Mouse (Mus musculus): ENCODE results near the gene Mpi.

Gene Mpi

GRCm38 (mm10) chr9:57562896-57563372 is 10.4 kb upstream of the Mpi start:
- in situ Hi-C loops (cut with MboI; ENCODE audit: low sequenced_read_pairs), result no loop called here

- in situ Hi-C loops (cut with MboI; ENCODE audit: low sequenced_read_pairs), result no loop called here
These were observed 9.1 kb upstream of the Mpi start for GRCm38 (mm10) chr9:57561711-57562099.

GRCm38 (mm10) chr9:57560861-57561710 is 8.5 kb upstream of the Mpi start, which contains the start of gene Scamp2:
Gene Scamp2 (plus strand): TSS chr9:57560943.
- in situ Hi-C loops (cut with MboI; ENCODE audit: low sequenced_read_pairs), result no loop called here

GRCm38 (mm10) chr9:57560263-57560662 is 7.7 kb upstream of the Mpi start:
- in situ Hi-C loops (cut with MboI; ENCODE audit: low sequenced_read_pairs), result no loop called here

- in situ Hi-C loops (cut with MboI; ENCODE audit: low sequenced_read_pairs), result no loop called here
These were observed 7.0 kb upstream of the Mpi start for GRCm38 (mm10) chr9:57559568-57559967.

GRCm38 (mm10) chr9:57558625-57559024 is 6.1 kb upstream of the Mpi start:
- in situ Hi-C loops (cut with MboI; ENCODE audit: low sequenced_read_pairs), result no loop called here

- in situ Hi-C loops (cut with MboI; ENCODE audit: low sequenced_read_pairs), result no loop called here
These were observed 4.7 kb upstream of the Mpi start for GRCm38 (mm10) chr9:57557215-57557614.

- in situ Hi-C loops (cut with MboI; ENCODE audit: low sequenced_read_pairs), result no loop called here
These were observed 2.2 kb upstream of the Mpi start for GRCm38 (mm10) chr9:57554753-57555152.

- in situ Hi-C loops (cut with MboI; ENCODE audit: low sequenced_read_pairs), result no loop called here
These were observed 556 bp upstream of the Mpi start for GRCm38 (mm10) chr9:57553119-57553518.

- in situ Hi-C loops (cut with MboI; ENCODE audit: low sequenced_read_pairs), result no loop called here
These were observed 2.3 kb downstream of the Mpi start for GRCm38 (mm10) chr9:57550126-57550862.

GRCm38 (mm10) chr9:57549186-57549585 is 3.4 kb downstream of the Mpi start:
- in situ Hi-C loops (cut with MboI; ENCODE audit: low sequenced_read_pairs), result no loop called here

- in situ Hi-C loops (cut with MboI; ENCODE audit: low sequenced_read_pairs), result no loop called here
These were observed 4.7 kb downstream of the Mpi start for GRCm38 (mm10) chr9:57547869-57548268.

- in situ Hi-C loops (cut with MboI; ENCODE audit: low sequenced_read_pairs), result no loop called here
These were observed 5.3 kb downstream of the Mpi start for GRCm38 (mm10) chr9:57547287-57547686.

- in situ Hi-C loops (cut with MboI; ENCODE audit: low sequenced_read_pairs), result no loop called here
These were observed 8.6 kb downstream of the Mpi start for GRCm38 (mm10) chr9:57543951-57544350.

GRCm38 (mm10) chr9:57541312-57541711 is 11.3 kb downstream of the Mpi start:
- in situ Hi-C loops (cut with MboI; ENCODE audit: low sequenced_read_pairs), result no loop called here

- in situ Hi-C loops (cut with MboI; ENCODE audit: low sequenced_read_pairs), result no loop called here
These were observed 13.0 kb downstream of the Mpi start for GRCm38 (mm10) chr9:57539550-57539949.

- in situ Hi-C loops (cut with MboI; ENCODE audit: low sequenced_read_pairs), result no loop called here
These were observed 14.8 kb downstream of the Mpi start for GRCm38 (mm10) chr9:57537728-57538181.

- in situ Hi-C loops (cut with MboI; ENCODE audit: low sequenced_read_pairs), result no loop called here
These were observed 15.4 kb downstream of the Mpi start, which contains the start of gene Fam219b for GRCm38 (mm10) chr9:57537044-57537727. Gene Fam219b (plus strand): TSS chr9:57537528.

- in situ Hi-C loops (cut with MboI; ENCODE audit: low sequenced_read_pairs), result no loop called here
These were observed 16.2 kb downstream of the Mpi start for GRCm38 (mm10) chr9:57536362-57536761.

- in situ Hi-C loops (cut with MboI; ENCODE audit: low sequenced_read_pairs), result no loop called here
These were observed 20.6 kb downstream of the Mpi start for GRCm38 (mm10) chr9:57531946-57532345.

- in situ Hi-C loops (cut with MboI; ENCODE audit: low sequenced_read_pairs), result no loop called here
These were observed 26.1 kb downstream of the Mpi start for GRCm38 (mm10) chr9:57526435-57526834.
